In genomic region chr1:125789804-125790203, GRCm38 (mm10) we compare ENCODE assay signal across 9 mouse cellular contexts.
DNase-seq lines count a peak whose midpoint lies in the region; ATAC-seq and TF ChIP-seq lines count a peak whose summit lies in the region.
"Had no signal": no experiment of that assay in that cellular context is flagged by ENCODE, and none has a peak within 500 bp of the region (broad histone marks: within the 10 kb centered on the region; RNA-seq: fewer than 3 reads in every experiment).

No protein-coding gene starts in this region.

- WGBS in thymus, adult 2 months: 44% methylated on average over 4 of the region's 4 CpGs
- 21% methylated on average over 4 of the region's 4 CpGs for WGBS in forebrain, embryonic 14.5 days
- 49% methylated on average over 4 of the region's 4 CpGs for WGBS in liver, adult 2 months

- no peaks in the 10 kb centered on the region for H3K9me3 ChIP-seq in forebrain, embryonic 14.5 days (replicated peaks; ENCODE audit: control insufficient read depth, low read length)

- no peak overlapping the region for H3K4me2 ChIP-seq in forebrain, embryonic 14.5 days (ENCODE audit: low read length)

- no peak for TF ChIP-seq POLR2A in thymus, adult 2 months (IDR thresholded peaks at IDR 0.05; ENCODE audit: control insufficient read depth, extremely low read depth, insufficient read depth, low read length, poor library complexity)
- TF ChIP-seq POLR2A in liver, adult 2 months (IDR thresholded peaks at IDR 0.05; ENCODE audit: extremely low read depth, insufficient read depth, low read length): no peak

- H3K9ac ChIP-seq in forebrain, embryonic 14.5 days (ENCODE audit: low read length): no peak overlapping the region
- no peak overlapping the region for H3K9ac ChIP-seq in liver, adult 2 months (ENCODE audit: low read depth, low read length)

- peak; percentile 17 for DNase-seq in thymus, adult 2 months
- DNase-seq in thymus, adult 18-20 months: no peak
- DNase-seq in forebrain, embryonic 14.5 days (ENCODE audit: low spot score): peak; percentile 80
- peak; percentile 82 for DNase-seq in kidney, postnatal 10 days
- peak; percentile 21 for DNase-seq in liver, adult 2 months (ENCODE audit: extremely low read depth, low read depth, low spot score)
- peak; percentile 54 for DNase-seq in ovary, postnatal 14 days (ENCODE audit: low spot score)
- DNase-seq in natural killer cell, adult 2 months (ENCODE audit: low spot score in 2 of 2): no peak

- no peaks in the 10 kb centered on the region for H3K4me1 ChIP-seq in thymus, adult 2 months (replicated peaks; ENCODE audit: control insufficient read depth, insufficient read depth, low read length)
- H3K4me1 ChIP-seq in forebrain, embryonic 14.5 days (ENCODE audit: control insufficient read depth, insufficient read depth, low read length): no peaks in the 10 kb centered on the region
- no peaks in the 10 kb centered on the region for H3K4me1 ChIP-seq in liver, adult 2 months (ENCODE audit: control insufficient read depth, insufficient read depth, low read length)

- no peaks in the 10 kb centered on the region for H3K27me3 ChIP-seq in thymus, adult 2 months (ENCODE audit: control insufficient read depth, insufficient read depth, low read length)
- H3K27me3 ChIP-seq in forebrain, embryonic 14.5 days (replicated peaks; ENCODE audit: control insufficient read depth, insufficient read depth, low read length): no peaks in the 10 kb centered on the region
- no peaks in the 10 kb centered on the region for H3K27me3 ChIP-seq in liver, adult 2 months (ENCODE audit: control insufficient read depth, insufficient read depth, low read length)

- H3K79me2 ChIP-seq in liver, adult 2 months (ENCODE audit: control insufficient read depth, insufficient read depth, low read length): no peaks in the 10 kb centered on the region

- H3K4me3 ChIP-seq in thymus, adult 2 months (ENCODE audit: control insufficient read depth, insufficient read depth, low read length): no peak overlapping the region
- no peak overlapping the region for H3K4me3 ChIP-seq in forebrain, embryonic 14.5 days (ENCODE audit: low read depth, low read length)
- H3K4me3 ChIP-seq in liver, adult 2 months (ENCODE audit: insufficient read depth, low read depth, low read length): no peak overlapping the region
- H3K4me3 ChIP-seq: myocyte had no signal

- TF ChIP-seq CTCF in thymus, adult 2 months (IDR thresholded peaks at IDR 0.05; ENCODE audit: borderline replicate concordance, control insufficient read depth, extremely low read depth, insufficient read depth, low read length, poor library complexity): no peak
- peak; percentile 83 for TF ChIP-seq CTCF in liver, adult 2 months (IDR thresholded peaks at IDR 0.05; ENCODE audit: low read depth, low read length)

- H3K27ac ChIP-seq in thymus, adult 2 months (ENCODE audit: control insufficient read depth, insufficient read depth, low read length): no peak overlapping the region
- no peak overlapping the region for H3K27ac ChIP-seq in forebrain, embryonic 14.5 days (ENCODE audit: low read depth, low read length)
- no peak overlapping the region for H3K27ac ChIP-seq in liver, adult 2 months (replicated peaks; ENCODE audit: insufficient read depth, low read depth, low read length)

- ATAC-seq in cerebellum, adult (ENCODE audit: insufficient number of reproducible peaks, low FRiP score, low TSS enrichment): peak; percentile 31; the same call in 1 of the 2 replicates
- ATAC-seq in forebrain, embryonic 14.5 days: peak; percentile 61; the same call in 1 of the 2 replicates

- H3K36me3 ChIP-seq in thymus, adult 2 months (ENCODE audit: control insufficient read depth, insufficient read depth, low read length): no peaks in the 10 kb centered on the region
- H3K36me3 ChIP-seq in forebrain, embryonic 14.5 days (ENCODE audit: control insufficient read depth, insufficient read depth, low read length): no peaks in the 10 kb centered on the region
- H3K36me3 ChIP-seq in liver, adult 2 months (ENCODE audit: control insufficient read depth, insufficient read depth, low read length): no peaks in the 10 kb centered on the region

Comparison
In these comparisons a context has a peak if more than half of its experiments do, and no peak if none do; other contexts are left out.
1. DNase-seq: peak in thymus, adult 2 months (single experiment), forebrain, embryonic 14.5 days (single experiment), kidney, postnatal 10 days (single experiment), liver, adult 2 months (single experiment) and ovary, postnatal 14 days (single experiment); none in thymus, adult 18-20 months (0 of 2) and natural killer cell, adult 2 months (0 of 2).